ENCODE assay signal across 8 mouse cellular contexts in the genomic region with DNA sequence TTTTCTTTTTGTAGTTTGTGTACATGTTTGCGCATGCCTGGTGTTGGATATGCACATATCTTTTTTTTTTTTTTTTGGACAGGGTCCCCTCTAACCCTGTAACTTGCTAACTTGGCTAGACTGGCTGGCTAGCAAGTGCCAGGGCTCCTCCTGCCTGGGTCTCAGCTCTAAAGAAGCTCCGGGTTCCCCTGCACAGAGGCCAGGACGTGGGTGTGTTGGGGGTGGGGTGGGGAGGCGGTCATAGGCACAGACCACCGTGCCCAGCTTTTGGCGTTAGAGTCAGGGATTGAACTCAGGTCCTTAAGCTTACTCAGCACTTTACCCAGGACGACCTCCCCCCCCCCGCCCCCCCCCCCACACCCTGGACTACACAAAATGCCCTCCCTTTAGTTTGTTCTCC. TPM values are rescaled to one million over a fixed set of nuclear protein-coding genes. Genes with fewer than 3 reads are reported as not detected.
DNase-seq lines count a peak whose midpoint lies in the region; ATAC-seq and TF ChIP-seq lines count a peak whose summit lies in the region.

No protein-coding gene starts in this region.

- no peak for TF ChIP-seq POLR2A in bone marrow macrophage, adult 2 months (IDR thresholded peaks at IDR 0.05; ENCODE audit: borderline replicate concordance, low read depth, low read length)

- H3K27me3 ChIP-seq in heart, embryonic 16.5 days (ENCODE audit: control insufficient read depth, insufficient read depth, low read length) = no peaks in the 10 kb centered on the region
- H3K27me3 ChIP-seq in hindbrain, embryonic 14.5 days (ENCODE audit: control insufficient read depth, insufficient read depth, low read length) = no peaks in the 10 kb centered on the region
- H3K27me3 ChIP-seq in midbrain, embryonic 11.5 days (ENCODE audit: control insufficient read depth, insufficient read depth, low read length) = no peaks in the 10 kb centered on the region

- TF ChIP-seq CTCF in bone marrow macrophage, adult 2 months (IDR thresholded peaks at IDR 0.05; ENCODE audit: low read depth, low read length) = no peak

- no peak for DNase-seq in heart, adult 8-10 months (ENCODE audit: low spot score)
- DNase-seq in hindbrain, embryonic 14.5 days (ENCODE audit: low spot score) = no peak
- no peak for DNase-seq in midbrain, embryonic 11.5 days (ENCODE audit: low spot score, missing footprints)
- no peak for DNase-seq in ovary, postnatal 36 days (ENCODE audit: low spot score)
- DNase-seq in right cerebral cortex, postnatal 25 days = no peak
- DNase-seq in left cerebral cortex, postnatal 25 days (ENCODE audit: low spot score in 2 of 2) = no peak

- peaks cover 7% of the 10 kb centered on the region; the same call in 1 of the 2 replicates for H3K36me3 ChIP-seq in heart, embryonic 16.5 days (ENCODE audit: control insufficient read depth, insufficient read depth)
- peaks cover 5% of the 10 kb centered on the region; the same call in 1 of the 2 replicates for H3K36me3 ChIP-seq in hindbrain, embryonic 14.5 days (replicated peaks; ENCODE audit: control insufficient read depth, insufficient read depth)
- H3K36me3 ChIP-seq in midbrain, embryonic 11.5 days (ENCODE audit: control insufficient read depth, insufficient read depth, low read length) = no peaks in the 10 kb centered on the region

- no peak for ATAC-seq in heart, embryonic 16.5 days (replicated peaks; ENCODE audit: extremely low read depth, insufficient read depth, low FRiP score)
- ATAC-seq in hindbrain, embryonic 14.5 days (ENCODE audit: low FRiP score) = no peak
- ATAC-seq in midbrain, embryonic 11.5 days (ENCODE audit: low FRiP score) = no peak

- H3K4me1 ChIP-seq in heart, embryonic 16.5 days (ENCODE audit: control insufficient read depth, insufficient read depth, low read length) = peaks cover 15% of the 10 kb centered on the region
- H3K4me1 ChIP-seq in bone marrow macrophage, adult 2 months (ENCODE audit: control insufficient read depth, insufficient read depth, low read length) = peaks cover 13% of the 10 kb centered on the region
- peaks cover 26% of the 10 kb centered on the region for H3K4me1 ChIP-seq in hindbrain, embryonic 14.5 days (replicated peaks; ENCODE audit: control insufficient read depth, insufficient read depth, low read length)
- peaks cover 12% of the 10 kb centered on the region for H3K4me1 ChIP-seq in midbrain, embryonic 11.5 days (ENCODE audit: control insufficient read depth, insufficient read depth, low read length)

- intact Hi-C loops in left cerebral cortex, postnatal 25 days (cut with DNase I) = loop anchor here (2.0 kb wide), 3 partner anchors 27 to 215 kb away; partner anchors contain the start of genes Csrnp2 and Gm5475

- H3K4me3 ChIP-seq in heart, embryonic 16.5 days (ENCODE audit: low read length) = peak overlapping the region; percentile 92
- H3K4me3 ChIP-seq in bone marrow macrophage, adult 2 months (ENCODE audit: insufficient read depth, low read length) = peak overlapping the region; percentile 84
- peak overlapping the region; percentile 59 for H3K4me3 ChIP-seq in hindbrain, embryonic 14.5 days (replicated peaks; ENCODE audit: low read length)
- H3K4me3 ChIP-seq in midbrain, embryonic 11.5 days (ENCODE audit: low read depth, low read length) = no peak overlapping the region

- 30% methylated on average over 8 of the region's 8 CpGs for WGBS in heart, embryonic 16.5 days
- 47% methylated on average over 7 of the region's 8 CpGs for WGBS in hindbrain, embryonic 14.5 days
- WGBS in midbrain, embryonic 11.5 days = 45% methylated on average over 8 of the region's 8 CpGs

- no peaks in the 10 kb centered on the region for H3K9me3 ChIP-seq in heart, embryonic 16.5 days (replicated peaks; ENCODE audit: control insufficient read depth, low read length)
- no peaks in the 10 kb centered on the region for H3K9me3 ChIP-seq in hindbrain, embryonic 14.5 days (ENCODE audit: control insufficient read depth, low read length)
- no peaks in the 10 kb centered on the region for H3K9me3 ChIP-seq in midbrain, embryonic 11.5 days (ENCODE audit: control insufficient read depth, low read length)

- H3K4me2 ChIP-seq in heart, embryonic 16.5 days (ENCODE audit: low read depth, low read length) = peak overlapping the region; percentile 93
- H3K4me2 ChIP-seq in hindbrain, embryonic 14.5 days (replicated peaks) = peak overlapping the region; percentile 73
- peak overlapping the region; percentile 84; the same call in 1 of the 2 replicates for H3K4me2 ChIP-seq in midbrain, embryonic 11.5 days

- no peak overlapping the region for H3K27ac ChIP-seq in heart, embryonic 16.5 days (ENCODE audit: low read length)
- no peak overlapping the region for H3K27ac ChIP-seq in bone marrow macrophage, adult 2 months (ENCODE audit: insufficient read depth, low read depth, low read length)
- H3K27ac ChIP-seq in hindbrain, embryonic 14.5 days = no peak overlapping the region
- no peak overlapping the region for H3K27ac ChIP-seq in midbrain, embryonic 11.5 days (ENCODE audit: low read depth, low read length)

- peak overlapping the region; percentile 45 for H3K9ac ChIP-seq in heart, embryonic 16.5 days (ENCODE audit: low read length)
- H3K9ac ChIP-seq in hindbrain, embryonic 14.5 days = peak overlapping the region; percentile 76
- H3K9ac ChIP-seq in midbrain, embryonic 11.5 days (ENCODE audit: low read length) = no peak overlapping the region; the same call in 1 of the 2 replicates

RNA-seq across cellular contexts. Expression of gene Letmd1, which starts 1.1 kb away (rescaled TPM):
- 15.3 and 15.5 TPM in 2 replicates for polyA plus RNA-seq in heart, embryonic 16.5 days (2015; fragmentation: Nextera tagmentation; extraction: Ambion mirVana)
- 10 to 100 TPM; 11.2 to 14.0 (median 11.8) TPM for total RNA-seq in heart, adult 8-10 months (2022)
- polyA plus RNA-seq in bone marrow macrophage, adult 2 months (2012; ENCODE audit: insufficient read depth, insufficient read length, missing spikeins) = 41.7 and 45.7 TPM in 2 replicates
- 49.8 and 52.1 TPM in 2 replicates for polyA plus RNA-seq in hindbrain, embryonic 14.5 days (2014; fragmentation: Nextera tagmentation; extraction: Ambion mirVana)
- polyA plus RNA-seq in midbrain, embryonic 11.5 days (2014; fragmentation: Nextera tagmentation; extraction: Ambion mirVana) = 41.0 and 42.5 TPM in 2 replicates
- total RNA-seq in left cerebral cortex, postnatal 25 days (2021) = 10 to 100 TPM; 60.7 to 63.6 TPM

RNA-seq across cellular contexts. Expression of gene Csrnp2, which starts 27.6 kb away (rescaled TPM):
- polyA plus RNA-seq in heart, embryonic 16.5 days (2015; fragmentation: Nextera tagmentation; extraction: Ambion mirVana) = 7.2 and 8.3 TPM in 2 replicates
- total RNA-seq in heart, adult 8-10 months (2022) = 1 to 10 TPM; 2.4 to 3.1 (median 2.7) TPM
- 2.2 and 2.8 TPM in 2 replicates for polyA plus RNA-seq in bone marrow macrophage, adult 2 months (2012; ENCODE audit: insufficient read depth, insufficient read length, missing spikeins)
- 43.1 and 46.1 TPM in 2 replicates for polyA plus RNA-seq in hindbrain, embryonic 14.5 days (2014; fragmentation: Nextera tagmentation; extraction: Ambion mirVana)
- 20.4 and 21.4 TPM in 2 replicates for polyA plus RNA-seq in midbrain, embryonic 11.5 days (2014; fragmentation: Nextera tagmentation; extraction: Ambion mirVana)
- 10 to 100 TPM; 36.2 to 36.8 TPM for total RNA-seq in left cerebral cortex, postnatal 25 days (2021)

RNA-seq across cellular contexts. Expression of gene Slc11a2, which starts 42.9 kb away (rescaled TPM):
- polyA plus RNA-seq in heart, embryonic 16.5 days (2015; fragmentation: Nextera tagmentation; extraction: Ambion mirVana) = 15.3 and 18.6 TPM in 2 replicates
- 10 to 100 TPM; 49.0 to 61.5 (median 51.9) TPM for total RNA-seq in heart, adult 8-10 months (2022)
- 64.3 and 68.0 TPM in 2 replicates for polyA plus RNA-seq in bone marrow macrophage, adult 2 months (2012; ENCODE audit: insufficient read depth, insufficient read length, missing spikeins)
- polyA plus RNA-seq in hindbrain, embryonic 14.5 days (2014; fragmentation: Nextera tagmentation; extraction: Ambion mirVana) = 18.5 and 18.6 TPM in 2 replicates
- 18.2 and 22.2 TPM in 2 replicates for polyA plus RNA-seq in midbrain, embryonic 11.5 days (2014; fragmentation: Nextera tagmentation; extraction: Ambion mirVana)
- total RNA-seq in left cerebral cortex, postnatal 25 days (2021) = 10 to 100 TPM; 54.1 to 63.5 TPM

RNA-seq across cellular contexts. Expression of gene Gm5475, which starts 45.8 kb away (rescaled TPM):
- not detected in 2 replicates for polyA plus RNA-seq in heart, embryonic 16.5 days (2015; fragmentation: Nextera tagmentation; extraction: Ambion mirVana)
- not detected for total RNA-seq in heart, adult 8-10 months (2022)
- not detected in 2 replicates for polyA plus RNA-seq in bone marrow macrophage, adult 2 months (2012; ENCODE audit: insufficient read depth, insufficient read length, missing spikeins)
- polyA plus RNA-seq in hindbrain, embryonic 14.5 days (2014; fragmentation: Nextera tagmentation; extraction: Ambion mirVana) = 0.13 and 0.15 TPM in 2 replicates
- not detected in 2 replicates for polyA plus RNA-seq in midbrain, embryonic 11.5 days (2014; fragmentation: Nextera tagmentation; extraction: Ambion mirVana)
- total RNA-seq in left cerebral cortex, postnatal 25 days (2021) = not detected
